Mouse (Mus musculus): Measurements from ENCODE around the gene Madcam1. TPM values are rescaled to one million over a fixed set of nuclear protein-coding genes. Genes with fewer than 3 reads are reported as not detected.
A peak's percentile ranks its signal among the peaks of the same experiment; 100 is the strongest.

Gene Madcam1
- polyA plus RNA-seq, 1 experiment from 2014 or later, result 29.7 TPM

- peak overlapping the region; percentile 96 for H3K4me3 ChIP-seq (ENCODE audit: low read depth, low read length)
- peak overlapping the region; percentile 81 for H3K9ac ChIP-seq (replicated peaks; ENCODE audit: low read depth, low read length)
- WGBS, result under 1% methylated on average over 47 of the region's 47 CpGs
Measured at GRCm38 (mm10) chr10:79669576-79670057, 5.3 kb downstream of the Madcam1 start.

DNA sequence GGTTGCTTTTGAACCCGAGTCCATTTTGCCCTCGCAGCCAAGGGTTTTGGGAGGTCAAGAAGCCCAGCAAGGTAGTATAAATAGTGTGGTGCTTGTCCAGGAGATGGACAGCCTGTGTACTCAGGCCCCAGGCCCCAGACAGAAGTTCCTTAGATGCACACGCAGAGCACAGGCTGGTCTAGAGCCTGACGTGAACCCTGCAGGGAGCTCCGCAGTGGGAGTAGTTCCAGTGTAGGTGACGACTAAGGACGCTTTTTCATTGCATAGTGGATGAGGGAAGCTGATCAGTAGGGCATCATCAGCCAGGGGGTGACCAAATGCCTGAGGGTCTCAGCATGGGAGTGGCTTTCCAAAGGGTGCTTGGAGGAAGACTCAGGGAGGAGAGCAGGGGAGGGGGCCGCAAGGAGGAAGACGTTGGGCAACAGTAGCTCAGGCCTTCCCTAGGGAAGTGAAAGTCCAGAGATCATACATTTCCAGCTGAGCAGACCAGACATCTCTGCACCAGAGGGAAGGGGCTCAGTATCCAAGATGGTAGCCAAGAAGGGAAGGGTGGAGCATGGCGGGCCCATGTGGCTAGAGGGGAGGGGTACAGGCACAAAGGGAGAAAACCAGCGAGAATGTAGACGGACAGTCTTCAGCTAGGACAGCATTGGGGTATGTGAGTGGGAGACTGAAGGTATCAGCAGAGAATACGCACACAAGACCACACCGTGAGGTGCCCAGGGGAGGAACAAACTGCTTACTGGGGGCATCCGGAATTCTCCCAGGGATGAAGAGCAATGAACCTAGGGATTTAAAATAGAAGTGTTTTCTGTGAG lies 5.9 kb downstream of the Madcam1 start:
- Histone ChIP-seq H3K9ac (replicated peaks; ENCODE audit: low read depth, low read length) (peak overlapping the region; percentile 81), H3K27ac (ENCODE audit: low read length) (peak overlapping the region; percentile 94; the same call in 1 of the 2 replicates), H3K36me3 (ENCODE audit: control insufficient read depth, insufficient read depth, low read length) (no peaks in the 10 kb centered on the region), H3K4me3 (ENCODE audit: low read depth, low read length) (peak overlapping the region; percentile 96), H3K9me3 (ENCODE audit: control insufficient read depth, low read depth, low read length) (no peaks in the 10 kb centered on the region), H3K27me3 (ENCODE audit: control insufficient read depth, insufficient read depth, low read length) (no peaks in the 10 kb centered on the region), H3K4me1 (ENCODE audit: control insufficient read depth, insufficient read depth, low read length) (peaks cover 7% of the 10 kb centered on the region), H3K4me2 (replicated peaks; ENCODE audit: low read depth, low read length) (peak overlapping the region; percentile 83)
- WGBS, result 34% methylated on average over 15 of the region's 15 CpGs
- no peak; the same call in 1 of the 2 replicates for ATAC-seq (ENCODE audit: insufficient number of reproducible peaks, insufficient read depth, low FRiP score, low read depth)

More at GRCm38 (mm10) chr10:79669576-79670057, 5.3 kb downstream of the Madcam1 start:
- Histone ChIP-seq H3K27me3 (ENCODE audit: control insufficient read depth, insufficient read depth, low read length) (no peaks in the 10 kb centered on the region), H3K27ac (ENCODE audit: low read length) (peak overlapping the region; percentile 94), H3K36me3 (ENCODE audit: control insufficient read depth, insufficient read depth, low read length) (no peaks in the 10 kb centered on the region), H3K4me2 (replicated peaks; ENCODE audit: low read depth, low read length) (peak overlapping the region; percentile 83), H3K9me3 (ENCODE audit: control insufficient read depth, low read depth, low read length) (no peaks in the 10 kb centered on the region), H3K4me1 (ENCODE audit: control insufficient read depth, insufficient read depth, low read length) (peaks cover 7% of the 10 kb centered on the region)
- ATAC-seq (ENCODE audit: insufficient number of reproducible peaks, insufficient read depth, low FRiP score, low read depth), result peak; percentile 54; the same call in 1 of the 2 replicates

DNA sequence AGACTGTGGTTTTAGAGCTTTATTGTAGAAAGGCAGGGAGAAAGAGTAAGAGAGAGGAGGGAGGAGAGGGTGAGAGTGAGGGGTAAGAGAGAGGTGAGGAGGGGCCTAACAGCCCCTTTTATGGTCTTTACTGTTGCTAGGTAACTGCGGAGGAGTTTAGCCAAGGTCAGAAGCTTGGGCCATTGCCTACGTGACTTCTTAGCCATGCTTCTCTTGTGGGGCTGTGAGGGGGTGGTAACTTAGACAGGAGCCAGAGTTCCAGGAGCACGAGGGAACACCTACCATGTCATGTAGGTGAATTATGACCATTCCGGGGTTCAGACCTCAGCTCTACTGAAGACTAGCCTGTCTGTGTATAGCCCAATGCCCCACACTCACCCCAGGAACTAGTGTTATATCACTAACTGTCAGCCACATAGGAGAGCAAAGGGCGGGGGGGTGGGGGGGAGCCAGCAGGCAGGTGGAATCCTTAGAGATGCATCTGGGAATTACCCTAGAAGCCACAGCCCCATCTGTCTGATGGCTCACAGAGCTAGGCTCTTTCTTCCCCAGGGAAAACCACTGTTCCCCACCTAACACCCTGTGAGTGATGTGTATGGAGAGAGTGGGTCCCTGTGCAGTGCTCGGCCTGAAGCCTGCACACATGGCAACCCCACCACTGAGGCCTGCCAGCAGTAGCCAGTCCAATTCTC lies 7.2 kb downstream of the Madcam1 start:
- 49% methylated on average over 6 of the region's 6 CpGs for WGBS
- H3K4me2 ChIP-seq (replicated peaks; ENCODE audit: low read depth, low read length), result no peak overlapping the region

GRCm38 (mm10) chr10:79672088-79672455 lies 7.7 kb downstream of the Madcam1 start:
- H3K9me3 ChIP-seq (ENCODE audit: control insufficient read depth, low read depth, low read length), result no peaks in the 10 kb centered on the region
- no peaks in the 10 kb centered on the region for H3K36me3 ChIP-seq (ENCODE audit: control insufficient read depth, insufficient read depth, low read length)
- peaks cover 7% of the 10 kb centered on the region for H3K4me1 ChIP-seq (ENCODE audit: control insufficient read depth, insufficient read depth, low read length)
- no peak for ATAC-seq (ENCODE audit: insufficient number of reproducible peaks, insufficient read depth, low FRiP score, low read depth)
- 50% methylated on average over 3 of the region's 3 CpGs for WGBS
- no peak overlapping the region for H3K27ac ChIP-seq (ENCODE audit: low read length)
- no peak overlapping the region for H3K4me3 ChIP-seq (ENCODE audit: low read depth, low read length)
- no peak overlapping the region for H3K9ac ChIP-seq (replicated peaks; ENCODE audit: low read depth, low read length)
- no peaks in the 10 kb centered on the region for H3K27me3 ChIP-seq (ENCODE audit: control insufficient read depth, insufficient read depth, low read length)
- no peak overlapping the region for H3K4me2 ChIP-seq (replicated peaks; ENCODE audit: low read depth, low read length)

More for the DNA sequence above, 7.2 kb downstream of the Madcam1 start:
- Histone ChIP-seq H3K36me3 (ENCODE audit: control insufficient read depth, insufficient read depth, low read length) (no peaks in the 10 kb centered on the region), H3K9me3 (ENCODE audit: control insufficient read depth, low read depth, low read length) (no peaks in the 10 kb centered on the region), H3K27ac (ENCODE audit: low read length) (no peak overlapping the region), H3K4me3 (ENCODE audit: low read depth, low read length) (no peak overlapping the region), H3K4me1 (ENCODE audit: control insufficient read depth, insufficient read depth, low read length) (peaks cover 7% of the 10 kb centered on the region), H3K27me3 (ENCODE audit: control insufficient read depth, insufficient read depth, low read length) (no peaks in the 10 kb centered on the region), H3K9ac (replicated peaks; ENCODE audit: low read depth, low read length) (no peak overlapping the region)
- no peak for ATAC-seq (ENCODE audit: insufficient number of reproducible peaks, insufficient read depth, low FRiP score, low read depth)

DNA sequence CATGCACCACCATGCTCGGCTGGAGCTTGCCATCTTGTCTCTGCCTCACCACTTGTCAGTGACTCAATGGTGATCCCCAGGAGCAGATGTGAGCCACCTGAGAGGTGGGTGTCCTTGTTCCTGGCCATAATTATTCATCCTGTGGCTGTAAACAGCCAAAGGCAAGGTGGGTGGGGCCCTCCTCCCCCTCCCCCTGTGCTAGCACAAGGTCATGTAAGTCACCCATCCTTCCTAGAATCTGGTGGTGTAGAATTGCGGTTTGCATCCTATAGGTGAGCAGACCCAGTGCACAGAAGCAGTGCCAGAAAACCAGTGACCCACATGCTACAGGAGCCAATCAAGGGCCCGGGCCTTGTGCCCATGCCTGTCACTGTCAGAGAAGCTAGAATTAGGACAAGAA lies 8.7 kb downstream of the Madcam1 start:
- H3K27ac ChIP-seq (ENCODE audit: low read length), result no peak overlapping the region
- 90% methylated on average over 3 of the region's 3 CpGs for WGBS
- ATAC-seq (ENCODE audit: insufficient number of reproducible peaks, insufficient read depth, low FRiP score, low read depth), result no peak
- H3K4me3 ChIP-seq (ENCODE audit: low read depth, low read length), result no peak overlapping the region
- H3K4me2 ChIP-seq (replicated peaks; ENCODE audit: low read depth, low read length), result no peak overlapping the region
- H3K9me3 ChIP-seq (ENCODE audit: control insufficient read depth, low read depth, low read length), result no peaks in the 10 kb centered on the region
- peaks cover 7% of the 10 kb centered on the region for H3K4me1 ChIP-seq (ENCODE audit: control insufficient read depth, insufficient read depth, low read length)
- no peak overlapping the region for H3K9ac ChIP-seq (replicated peaks; ENCODE audit: low read depth, low read length)
- H3K36me3 ChIP-seq (ENCODE audit: control insufficient read depth, insufficient read depth, low read length), result no peaks in the 10 kb centered on the region
- no peaks in the 10 kb centered on the region for H3K27me3 ChIP-seq (ENCODE audit: control insufficient read depth, insufficient read depth, low read length)

DNA sequence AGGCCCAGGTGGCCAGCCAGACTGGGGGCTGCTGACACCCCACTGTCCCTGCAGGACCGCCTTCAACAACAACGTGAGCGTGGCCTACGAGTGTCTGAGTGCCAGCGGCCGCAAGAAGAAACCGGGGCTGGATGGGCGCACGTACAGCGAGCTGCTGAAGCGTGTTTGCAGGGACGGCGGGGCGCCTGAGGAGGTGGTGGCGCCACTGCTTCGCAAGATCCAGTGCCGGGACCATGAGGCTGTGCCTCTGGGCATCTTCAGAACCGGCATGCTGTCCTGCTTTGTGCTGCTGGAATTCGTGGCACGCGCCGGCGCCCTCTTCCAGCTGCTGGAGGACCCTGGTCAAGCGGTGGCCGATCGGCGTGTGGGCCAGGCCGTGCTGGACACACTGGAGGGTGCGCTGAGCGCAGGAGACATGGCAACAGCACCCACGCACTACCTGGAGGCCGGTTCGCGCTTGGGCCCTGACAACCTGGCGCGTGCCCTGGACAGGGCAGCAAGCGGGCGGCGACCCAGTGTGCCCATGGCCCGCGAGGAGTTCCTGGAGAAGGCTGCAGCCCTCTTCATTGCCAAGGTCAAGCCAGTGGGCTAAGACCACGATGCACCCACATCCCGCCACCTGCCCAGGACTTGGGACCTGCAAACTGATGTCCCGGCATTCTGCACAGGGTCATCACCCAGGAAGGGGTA lies 11.1 kb downstream of the Madcam1 start:
- no peaks in the 10 kb centered on the region for H3K27me3 ChIP-seq (ENCODE audit: control insufficient read depth, insufficient read depth, low read length)
- no peak for ATAC-seq (ENCODE audit: insufficient number of reproducible peaks, insufficient read depth, low FRiP score, low read depth)
- no peak overlapping the region for H3K4me2 ChIP-seq (replicated peaks; ENCODE audit: low read depth, low read length)
- H3K4me3 ChIP-seq (ENCODE audit: low read depth, low read length), result no peak overlapping the region
- H3K9ac ChIP-seq (replicated peaks; ENCODE audit: low read depth, low read length), result no peak overlapping the region
- H3K4me1 ChIP-seq (ENCODE audit: control insufficient read depth, insufficient read depth, low read length), result peaks cover 2% of the 10 kb centered on the region
- H3K9me3 ChIP-seq (ENCODE audit: control insufficient read depth, low read depth, low read length), result no peaks in the 10 kb centered on the region
- H3K36me3 ChIP-seq (ENCODE audit: control insufficient read depth, insufficient read depth, low read length), result no peaks in the 10 kb centered on the region
- H3K27ac ChIP-seq (ENCODE audit: low read length), result no peak overlapping the region
- 51% methylated on average over 44 of the region's 44 CpGs for WGBS

GRCm38 (mm10) chr10:79680606-79681495 lies 16.5 kb downstream of the Madcam1 start:
- H3K4me3 ChIP-seq (ENCODE audit: low read depth, low read length), result peak overlapping the region; percentile 68
- no peaks in the 10 kb centered on the region for H3K27me3 ChIP-seq (ENCODE audit: control insufficient read depth, insufficient read depth, low read length)
- H3K9me3 ChIP-seq (ENCODE audit: control insufficient read depth, low read depth, low read length), result no peaks in the 10 kb centered on the region
- peaks cover 18% of the 10 kb centered on the region; the same call in 1 of the 2 replicates for H3K4me1 ChIP-seq (ENCODE audit: control insufficient read depth, insufficient read depth, low read length)
- no peak overlapping the region; the same call in 1 of the 2 replicates for H3K9ac ChIP-seq (replicated peaks; ENCODE audit: low read depth, low read length)
- ATAC-seq (ENCODE audit: insufficient number of reproducible peaks, insufficient read depth, low FRiP score, low read depth), result peak; percentile 16; the same call in 1 of the 2 replicates
- peak overlapping the region; percentile 59; the same call in 1 of the 2 replicates for H3K27ac ChIP-seq (ENCODE audit: low read length)
- peaks cover 20% of the 10 kb centered on the region for H3K36me3 ChIP-seq (ENCODE audit: control insufficient read depth, insufficient read depth, low read length)
- H3K4me2 ChIP-seq (replicated peaks; ENCODE audit: low read depth, low read length), result peak overlapping the region; percentile 60
- 29% methylated on average over 11 of the region's 11 CpGs for WGBS

All from stomach, embryonic 14.5 days (tissue).